Mouse (Mus musculus) small intestine, adult 2 months (tissue): ENCODE measurements at regions not wholly inside any gene's neighbourhood (a gene's known extent, or its start where the extent isn't known, plus 50 kb on each side); places are given as distances from the start of the nearest gene placed in this dataset.

Source experiments
- CTCF ChIP-seq: fragments of 200-500 bp; IDR thresholded peaks from 2 replicates; pipeline ENCODE4 v1.5.1; 2012; ENCODE audit warnings: low read depth, mild to moderate bottlenecking, control low read depth, inconsistent platforms, low read length, moderate library complexity, mixed read lengths; ENCODE audit not compliant: insufficient replicate concordance, insufficient read length; ENCODE audit errors: extremely low read depth
- POLR2A ChIP-seq: fragments of 200-500 bp; IDR thresholded peaks from 2 replicates; pipeline ENCODE4 v1.6.1; 2012; ENCODE audit warnings: low read depth, mild to moderate bottlenecking, control low read depth, inconsistent platforms, low read length, moderate library complexity

GRCm38 (mm10) chr2:74135963-74136623 lies 225.0 kb upstream of the Atp5g3 start:
- TF ChIP-seq POLR2A (no peak), CTCF (no peak)
